Mouse (Mus musculus): ENCODE measurements around the gene Ttyh1. TPM values are rescaled to one million over a fixed set of nuclear protein-coding genes. Genes with fewer than 3 reads are reported as not detected.
A peak's percentile ranks its signal among the peaks of the same experiment; 100 is the strongest.

The Ttyh1 gene
- polyA plus RNA-seq, 1 experiment from 2014 or later = 7.1 TPM

GRCm38 (mm10) chr7:4125306-4125705 lies 6.1 kb downstream of the Ttyh1 start:
- 23% methylated on average over 9 of the region's 9 CpGs for WGBS
- H3K4me1 ChIP-seq (replicated peaks) = peaks cover 6% of the 10 kb centered on the region; the same call in 1 of the 2 replicates
- no peak overlapping the region for H3K4me3 ChIP-seq (replicated peaks)
- H3K9ac ChIP-seq = no peak overlapping the region
- no peak for ATAC-seq
- no peaks in the 10 kb centered on the region for H3K36me3 ChIP-seq
- H3K27me3 ChIP-seq (replicated peaks) = peaks cover 6% of the 10 kb centered on the region; the same call in 1 of the 2 replicates
- H3K9me3 ChIP-seq = no peaks in the 10 kb centered on the region
- H3K27ac ChIP-seq = no peak overlapping the region
- H3K4me2 ChIP-seq (replicated peaks) = no peak overlapping the region

- no peaks in the 10 kb centered on the region for H3K9me3 ChIP-seq
Observed at GRCm38 (mm10) chr7:4126992-4127785, 8.0 kb downstream of the Ttyh1 start.

GRCm38 (mm10) chr7:4127894-4128293 lies 8.7 kb downstream of the Ttyh1 start:
- no peak overlapping the region for H3K4me3 ChIP-seq (replicated peaks)
- 80% methylated on average over 4 of the region's 4 CpGs for WGBS
- no peak overlapping the region for H3K4me2 ChIP-seq (replicated peaks)
- H3K9me3 ChIP-seq = no peaks in the 10 kb centered on the region
- no peaks in the 10 kb centered on the region for H3K36me3 ChIP-seq
- H3K27ac ChIP-seq = no peak overlapping the region
- H3K27me3 ChIP-seq (replicated peaks) = no peaks in the 10 kb centered on the region
- H3K9ac ChIP-seq = no peak overlapping the region
- peaks cover 12% of the 10 kb centered on the region; the same call in 1 of the 2 replicates for H3K4me1 ChIP-seq (replicated peaks)
- ATAC-seq = no peak

More at GRCm38 (mm10) chr7:4126992-4127785, 8.0 kb downstream of the Ttyh1 start:
- H3K9ac ChIP-seq = no peak overlapping the region
- no peak overlapping the region for H3K4me3 ChIP-seq (replicated peaks)
- no peak overlapping the region for H3K4me2 ChIP-seq (replicated peaks)
- H3K4me1 ChIP-seq (replicated peaks) = peaks cover 12% of the 10 kb centered on the region; the same call in 1 of the 2 replicates
- no peaks in the 10 kb centered on the region for H3K36me3 ChIP-seq
- no peak for ATAC-seq
- no peak overlapping the region for H3K27ac ChIP-seq
- 90% methylated on average over 11 of the region's 11 CpGs for WGBS
- no peaks in the 10 kb centered on the region for H3K27me3 ChIP-seq (replicated peaks)

- ATAC-seq = no peak
- H3K4me3 ChIP-seq (replicated peaks) = no peak overlapping the region
- peaks cover 12% of the 10 kb centered on the region; the same call in 1 of the 2 replicates for H3K4me1 ChIP-seq (replicated peaks)
- H3K36me3 ChIP-seq = no peaks in the 10 kb centered on the region
- no peak overlapping the region for H3K27ac ChIP-seq
- H3K9ac ChIP-seq = no peak overlapping the region
- H3K27me3 ChIP-seq (replicated peaks) = no peaks in the 10 kb centered on the region
- 65% methylated on average over 6 of the region's 6 CpGs for WGBS
- H3K9me3 ChIP-seq = no peaks in the 10 kb centered on the region
- H3K4me2 ChIP-seq (replicated peaks) = no peak overlapping the region
Observed at GRCm38 (mm10) chr7:4128860-4129259, 9.7 kb downstream of the Ttyh1 start.

GRCm38 (mm10) chr7:4130686-4131452 lies 11.7 kb downstream of the Ttyh1 start:
- Histone ChIP-seq H3K36me3 (no peaks in the 10 kb centered on the region), H3K4me3 (replicated peaks) (no peak overlapping the region), H3K9me3 (no peaks in the 10 kb centered on the region), H3K27ac (no peak overlapping the region), H3K27me3 (replicated peaks) (no peaks in the 10 kb centered on the region), H3K9ac (no peak overlapping the region), H3K4me2 (replicated peaks) (0 out of 2 replicates have a peak overlapping the region, but pooled peaks have one; percentile 11), H3K4me1 (replicated peaks) (0 out of 2 replicates have a peak, but pooled peaks cover 6% of the 10 kb centered on the region)
- ATAC-seq = peak; percentile 82
- WGBS = 38% methylated on average over 13 of the region's 13 CpGs

GRCm38 (mm10) chr7:4131964-4132363 lies 12.8 kb downstream of the Ttyh1 start:
- no peaks in the 10 kb centered on the region for H3K27me3 ChIP-seq (replicated peaks)
- 0 out of 2 replicates have a peak, but pooled peaks cover 6% of the 10 kb centered on the region for H3K4me1 ChIP-seq (replicated peaks)
- H3K4me2 ChIP-seq (replicated peaks) = no peak overlapping the region
- H3K4me3 ChIP-seq (replicated peaks) = no peak overlapping the region
- ATAC-seq = no peak
- H3K9me3 ChIP-seq = no peaks in the 10 kb centered on the region
- 88% methylated on average over 8 of the region's 8 CpGs for WGBS
- H3K36me3 ChIP-seq = no peaks in the 10 kb centered on the region
- no peak overlapping the region for H3K27ac ChIP-seq
- H3K9ac ChIP-seq = no peak overlapping the region

GRCm38 (mm10) chr7:4132581-4132980 lies 13.4 kb downstream of the Ttyh1 start:
- ATAC-seq = no peak
- no peak overlapping the region for H3K4me3 ChIP-seq (replicated peaks)
- no peaks in the 10 kb centered on the region for H3K9me3 ChIP-seq
- H3K27ac ChIP-seq = no peak overlapping the region
- no peak overlapping the region for H3K9ac ChIP-seq
- WGBS = 92% methylated on average over 3 of the region's 3 CpGs
- H3K4me2 ChIP-seq (replicated peaks) = no peak overlapping the region
- H3K36me3 ChIP-seq = no peaks in the 10 kb centered on the region
- no peaks in the 10 kb centered on the region for H3K27me3 ChIP-seq (replicated peaks)
- H3K4me1 ChIP-seq (replicated peaks) = 0 out of 2 replicates have a peak, but pooled peaks cover 6% of the 10 kb centered on the region

GRCm38 (mm10) chr7:4132998-4133397 lies 13.8 kb downstream of the Ttyh1 start:
- no peak for ATAC-seq
- Histone ChIP-seq H3K27ac (no peak overlapping the region), H3K36me3 (no peaks in the 10 kb centered on the region), H3K4me3 (replicated peaks) (no peak overlapping the region), H3K27me3 (replicated peaks) (no peaks in the 10 kb centered on the region), H3K9ac (0 out of 2 replicates have a peak overlapping the region, but pooled peaks have one; percentile 8), H3K9me3 (no peaks in the 10 kb centered on the region), H3K4me1 (replicated peaks) (peaks cover 10% of the 10 kb centered on the region; the same call in 1 of the 2 replicates), H3K4me2 (replicated peaks) (no peak overlapping the region)
- WGBS = 86% methylated on average over 6 of the region's 7 CpGs

- Histone ChIP-seq H3K36me3 (peaks cover 9% of the 10 kb centered on the region; the same call in 1 of the 2 replicates), H3K4me1 (replicated peaks) (peaks cover 13% of the 10 kb centered on the region; the same call in 1 of the 2 replicates), H3K4me2 (replicated peaks) (no peak overlapping the region), H3K27ac (no peak overlapping the region), H3K4me3 (replicated peaks) (no peak overlapping the region), H3K9ac (no peak overlapping the region), H3K9me3 (no peaks in the 10 kb centered on the region), H3K27me3 (replicated peaks) (no peaks in the 10 kb centered on the region)
- no peak for ATAC-seq
- WGBS = 85% methylated on average over 5 of the region's 5 CpGs
Observed at GRCm38 (mm10) chr7:4134911-4135310, 15.7 kb downstream of the Ttyh1 start.

- Histone ChIP-seq H3K9ac (peak overlapping the region; percentile 46), H3K9me3 (no peaks in the 10 kb centered on the region), H3K4me3 (replicated peaks) (peak overlapping the region; percentile 61), H3K36me3 (peaks cover 22% of the 10 kb centered on the region), H3K4me1 (replicated peaks) (peaks cover 7% of the 10 kb centered on the region; the same call in 1 of the 2 replicates), H3K27ac (peak overlapping the region; percentile 69), H3K4me2 (replicated peaks) (peak overlapping the region; percentile 63), H3K27me3 (replicated peaks) (no peaks in the 10 kb centered on the region)
- peak; percentile 49 for ATAC-seq
- under 1% methylated on average over 16 of the region's 16 CpGs for WGBS
Observed at GRCm38 (mm10) chr7:4136404-4136770, 17.2 kb downstream of the Ttyh1 start.

GRCm38 (mm10) chr7:4136771-4137531 lies 17.7 kb downstream of the Ttyh1 start, which contains the start of gene Leng8:
Gene Leng8 (plus strand): TSS chr7:4137039.
- ATAC-seq = peak; percentile 99
- WGBS = under 1% methylated on average over 63 of the region's 78 CpGs
- H3K27me3 ChIP-seq (replicated peaks) = no peaks in the 10 kb centered on the region
- H3K27ac ChIP-seq = peak within 1 kb of the TSS; percentile 84
- H3K36me3 ChIP-seq = peaks cover 24% of the 10 kb centered on the region
- H3K9ac ChIP-seq = peak within 1 kb of the TSS; percentile 68
- no peaks in the 10 kb centered on the region for H3K9me3 ChIP-seq
- peaks cover 7% of the 10 kb centered on the region; the same call in 1 of the 2 replicates for H3K4me1 ChIP-seq (replicated peaks)
- peak within 1 kb of the TSS; percentile 61 for H3K4me3 ChIP-seq (replicated peaks)
- H3K4me2 ChIP-seq (replicated peaks) = peak within 1 kb of the TSS; percentile 66

All from intestine, embryonic 15.5 days (tissue).